Mouse (Mus musculus): ENCODE data around the gene Hcn3. TPM values are rescaled to one million over a fixed set of nuclear protein-coding genes. Genes with fewer than 3 reads are reported as not detected.
A peak's percentile ranks its signal among the peaks of the same experiment; 100 is the strongest.

Hcn3 gene
- total RNA-seq, 1 experiment = 4.0 TPM

DNA sequence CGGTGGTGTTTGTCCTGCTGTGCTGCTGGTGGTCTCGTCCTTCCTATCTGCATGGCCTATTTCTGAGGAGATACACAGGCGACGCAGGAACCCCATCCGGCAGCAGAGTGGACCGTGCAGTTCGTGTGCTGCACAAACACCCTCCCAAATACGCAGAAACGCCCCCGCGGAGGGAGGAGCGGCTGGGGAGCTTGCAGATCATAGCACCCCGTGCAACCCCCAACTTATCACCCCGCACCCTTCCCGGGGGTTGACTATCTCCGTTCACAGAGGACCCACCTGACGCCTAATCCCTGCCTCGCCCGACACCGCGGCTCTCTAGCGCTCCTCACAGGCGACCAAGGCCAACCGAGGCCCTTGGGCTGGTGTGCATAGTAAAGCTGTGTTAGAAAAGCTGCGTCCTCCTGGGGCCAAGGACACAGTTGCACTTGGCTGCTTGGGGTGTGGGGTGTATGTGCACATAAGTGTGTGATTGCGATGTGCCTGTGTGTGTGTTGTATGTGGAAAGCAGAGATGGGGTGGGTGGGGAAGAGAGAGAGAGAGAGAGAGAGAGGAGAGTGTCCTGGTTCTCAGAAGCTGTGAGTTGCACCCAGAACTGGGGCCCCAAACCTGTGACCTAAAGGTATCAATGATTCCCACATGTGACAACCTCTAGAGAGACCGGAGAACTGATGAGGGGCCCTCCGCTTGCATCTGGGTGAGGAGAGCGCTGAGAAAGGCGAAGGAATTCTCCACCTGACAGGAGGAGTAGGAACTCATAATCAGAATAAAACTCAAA lies 27.5 kb downstream of the Hcn3 start:
- in situ Hi-C loops (cut with MboI; ENCODE audit: low sequenced_read_pairs in 2 of 2, unreplicated experiment in 2 of 2) = no loop called here
- H3K4me3 ChIP-seq (ENCODE audit: insufficient read depth in 1 of 2, low read depth in 1 of 2, low read length in 2 of 2, poor library complexity in 1 of 2, severe bottlenecking in 1 of 2) = peak overlapping the region; percentile 19 to 25; a peak in 3 of 4 replicates
- no peak for TF ChIP-seq HCFC1 (IDR thresholded peaks at IDR 0.05; ENCODE audit: borderline replicate concordance, insufficient read depth, low read length)
- TF ChIP-seq CHD2 (IDR thresholded peaks at IDR 0.05; ENCODE audit: low read depth, low read length) = no peak
- TF ChIP-seq ZC3H11A (IDR thresholded peaks at IDR 0.05; ENCODE audit: borderline replicate concordance, low read depth, low read length) = no peak
- TF ChIP-seq ZNF384 (IDR thresholded peaks at IDR 0.05; ENCODE audit: low read depth, low read length) = no peak
- TF ChIP-seq MAFK (IDR thresholded peaks at IDR 0.05; ENCODE audit: insufficient read depth, low read depth, low read length) = no peak
- no peaks in the 10 kb centered on the region for H3K36me3 ChIP-seq (ENCODE audit: control insufficient read depth, insufficient read depth, low read length, poor library complexity, severe bottlenecking)
- H3K27ac ChIP-seq (ENCODE audit: insufficient read depth, low read depth, low read length, poor library complexity, severe bottlenecking) = no peak overlapping the region
- H3K4me1 ChIP-seq (ENCODE audit: control insufficient read depth in 2 of 2, insufficient read depth in 2 of 2, low read length in 2 of 2, poor library complexity in 1 of 2) = peaks cover 0 to 6% of the 10 kb centered on the region in 2 experiments; a peak in 1 of 4 replicates
- H3K9ac ChIP-seq (ENCODE audit: insufficient read depth, low read depth, low read length, poor library complexity, severe bottlenecking) = peak overlapping the region; percentile 13; the same call in 1 of the 2 replicates
- DNase-seq (ENCODE audit: low read depth, low spot score) = no peak
- H3K9me3 ChIP-seq (ENCODE audit: control insufficient read depth, insufficient read depth, low read depth, low read length) = no peaks in the 10 kb centered on the region

DNA sequence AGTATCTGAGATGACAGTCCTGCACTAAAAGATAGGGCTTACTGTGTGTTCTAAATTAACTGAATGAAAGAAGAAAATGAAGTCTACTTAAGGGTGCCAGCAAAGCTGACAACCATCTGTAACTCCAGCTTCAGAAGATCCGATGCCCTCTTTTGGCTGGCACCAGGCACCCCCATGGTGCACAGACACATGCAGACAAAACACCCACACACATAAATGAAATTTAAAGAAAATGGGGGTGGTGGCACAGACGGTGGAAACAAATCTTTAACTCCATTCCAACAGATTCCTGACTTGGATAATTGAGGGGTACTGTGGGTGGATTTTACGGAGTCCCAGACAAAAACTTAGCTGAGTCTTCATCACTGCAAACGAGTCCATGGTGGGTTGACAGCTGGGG lies 28.2 kb downstream of the Hcn3 start:
- no peaks in the 10 kb centered on the region for H3K36me3 ChIP-seq (ENCODE audit: control insufficient read depth, insufficient read depth, low read length, poor library complexity, severe bottlenecking)
- H3K27ac ChIP-seq (ENCODE audit: insufficient read depth, low read depth, low read length, poor library complexity, severe bottlenecking) = no peak overlapping the region
- no peaks in the 10 kb centered on the region for H3K9me3 ChIP-seq (ENCODE audit: control insufficient read depth, insufficient read depth, low read depth, low read length)
- DNase-seq (ENCODE audit: low read depth, low spot score) = no peak
- no peak for TF ChIP-seq ZC3H11A (IDR thresholded peaks at IDR 0.05; ENCODE audit: borderline replicate concordance, low read depth, low read length)
- no peak for TF ChIP-seq HCFC1 (IDR thresholded peaks at IDR 0.05; ENCODE audit: borderline replicate concordance, insufficient read depth, low read length)
- TF ChIP-seq MAFK (IDR thresholded peaks at IDR 0.05; ENCODE audit: insufficient read depth, low read depth, low read length) = no peak
- no peak overlapping the region for H3K9ac ChIP-seq (ENCODE audit: insufficient read depth, low read depth, low read length, poor library complexity, severe bottlenecking)
- peaks cover 0 to 3% of the 10 kb centered on the region in 2 experiments; a peak in 1 of 4 replicates for H3K4me1 ChIP-seq (ENCODE audit: control insufficient read depth in 2 of 2, insufficient read depth in 2 of 2, low read length in 2 of 2, poor library complexity in 1 of 2)
- in situ Hi-C loops (cut with MboI; ENCODE audit: low sequenced_read_pairs in 2 of 2, unreplicated experiment in 2 of 2) = no loop called here
- H3K4me3 ChIP-seq (ENCODE audit: insufficient read depth in 1 of 2, low read depth in 1 of 2, low read length in 2 of 2, poor library complexity in 1 of 2, severe bottlenecking in 1 of 2) = no peak overlapping the region

DNA sequence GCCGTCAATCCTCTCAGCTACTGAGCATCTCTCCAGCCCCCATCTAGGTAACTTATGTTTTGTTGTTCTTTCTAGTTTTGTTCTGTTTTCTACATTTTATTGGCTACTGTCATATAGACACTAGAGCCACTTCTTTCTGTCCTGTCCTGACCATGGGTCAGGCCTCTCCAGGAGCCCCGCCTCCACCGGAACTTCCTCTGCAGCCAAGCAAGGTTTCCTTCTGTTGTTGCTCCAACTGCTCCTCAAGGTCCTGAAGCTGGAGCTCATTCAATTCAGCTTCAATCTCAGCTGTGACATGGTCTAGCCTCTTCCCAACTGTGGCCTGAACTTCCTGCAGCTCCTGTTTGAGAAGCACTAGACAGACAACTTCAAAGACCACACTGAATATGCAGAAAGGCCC lies 30.1 kb downstream of the Hcn3 start:
- Histone ChIP-seq H3K9ac (ENCODE audit: insufficient read depth, low read depth, low read length, poor library complexity, severe bottlenecking) (no peak overlapping the region), H3K9me3 (ENCODE audit: control insufficient read depth, insufficient read depth, low read depth, low read length) (no peaks in the 10 kb centered on the region), H3K27ac (ENCODE audit: insufficient read depth, low read depth, low read length, poor library complexity, severe bottlenecking) (no peak overlapping the region), H3K4me3 (ENCODE audit: insufficient read depth in 1 of 2, low read depth in 1 of 2, low read length in 2 of 2, poor library complexity in 1 of 2, severe bottlenecking in 1 of 2) (no peak overlapping the region), H3K36me3 (ENCODE audit: control insufficient read depth, insufficient read depth, low read length, poor library complexity, severe bottlenecking) (no peaks in the 10 kb centered on the region), H3K4me1 (ENCODE audit: control insufficient read depth in 2 of 2, insufficient read depth in 2 of 2, low read length in 2 of 2, poor library complexity in 1 of 2) (peaks cover 0 to 3% of the 10 kb centered on the region in 2 experiments; a peak in 1 of 4 replicates)
- in situ Hi-C loops (cut with MboI; ENCODE audit: low sequenced_read_pairs in 2 of 2, unreplicated experiment in 2 of 2) = no loop called here
- DNase-seq (ENCODE audit: low read depth, low spot score) = no peak
- TF ChIP-seq CHD2 (IDR thresholded peaks at IDR 0.05; ENCODE audit: low read depth, low read length) (no peak), ZNF384 (IDR thresholded peaks at IDR 0.05; ENCODE audit: low read depth, low read length) (no peak), MAFK (IDR thresholded peaks at IDR 0.05; ENCODE audit: insufficient read depth, low read depth, low read length) (no peak), HCFC1 (IDR thresholded peaks at IDR 0.05; ENCODE audit: borderline replicate concordance, insufficient read depth, low read length) (no peak), ZC3H11A (IDR thresholded peaks at IDR 0.05; ENCODE audit: borderline replicate concordance, low read depth, low read length) (no peak)

DNA sequence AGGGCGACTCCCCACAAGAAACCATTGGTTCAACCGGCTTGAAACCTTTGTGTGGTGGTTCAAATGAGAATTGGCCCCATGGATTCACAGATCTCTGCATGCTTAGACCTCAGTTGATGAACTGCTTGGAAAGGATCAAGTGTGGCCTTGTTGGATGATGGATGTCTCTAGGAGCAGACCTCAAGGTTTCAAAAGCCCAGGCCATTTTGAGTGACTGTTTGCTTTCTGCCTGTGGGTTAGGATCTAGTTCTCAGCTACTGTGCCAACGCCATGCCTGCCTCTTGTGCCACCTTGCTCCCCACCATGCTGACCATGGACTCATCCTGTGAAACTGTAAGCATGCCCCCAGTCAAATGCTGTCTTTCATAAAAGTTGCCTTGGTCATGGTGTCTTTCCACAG lies 34.0 kb downstream of the Hcn3 start:
- Histone ChIP-seq H3K36me3 (ENCODE audit: control insufficient read depth, insufficient read depth, low read length, poor library complexity, severe bottlenecking) (no peaks in the 10 kb centered on the region), H3K4me1 (ENCODE audit: control insufficient read depth in 2 of 2, insufficient read depth in 2 of 2, low read length in 2 of 2, poor library complexity in 1 of 2) (no peaks in the 10 kb centered on the region), H3K9ac (ENCODE audit: insufficient read depth, low read depth, low read length, poor library complexity, severe bottlenecking) (no peak overlapping the region), H3K4me3 (ENCODE audit: insufficient read depth in 1 of 2, low read depth in 1 of 2, low read length in 2 of 2, poor library complexity in 1 of 2, severe bottlenecking in 1 of 2) (no peak overlapping the region), H3K9me3 (ENCODE audit: control insufficient read depth, insufficient read depth, low read depth, low read length) (no peaks in the 10 kb centered on the region), H3K27ac (ENCODE audit: insufficient read depth, low read depth, low read length, poor library complexity, severe bottlenecking) (no peak overlapping the region)
- TF ChIP-seq ZC3H11A (IDR thresholded peaks at IDR 0.05; ENCODE audit: borderline replicate concordance, low read depth, low read length) = no peak
- no peak for TF ChIP-seq CHD2 (IDR thresholded peaks at IDR 0.05; ENCODE audit: low read depth, low read length)
- TF ChIP-seq HCFC1 (IDR thresholded peaks at IDR 0.05; ENCODE audit: borderline replicate concordance, insufficient read depth, low read length) = no peak
- no peak for TF ChIP-seq MAFK (IDR thresholded peaks at IDR 0.05; ENCODE audit: insufficient read depth, low read depth, low read length)
- TF ChIP-seq ZNF384 (IDR thresholded peaks at IDR 0.05; ENCODE audit: low read depth, low read length) = no peak
- DNase-seq (ENCODE audit: low read depth, low spot score) = no peak
- in situ Hi-C loops (cut with MboI; ENCODE audit: low sequenced_read_pairs in 2 of 2, unreplicated experiment in 2 of 2) = no loop called here
